Mouse (Mus musculus): Measurements from ENCODE around the gene Whrn. TPM values are rescaled to one million over a fixed set of nuclear protein-coding genes. Genes with fewer than 3 reads are reported as not detected.

Whrn gene
- total RNA-seq, 4 experiments from 2014 or later: 2.5 to 4.4 (median 4.0) TPM

DNA sequence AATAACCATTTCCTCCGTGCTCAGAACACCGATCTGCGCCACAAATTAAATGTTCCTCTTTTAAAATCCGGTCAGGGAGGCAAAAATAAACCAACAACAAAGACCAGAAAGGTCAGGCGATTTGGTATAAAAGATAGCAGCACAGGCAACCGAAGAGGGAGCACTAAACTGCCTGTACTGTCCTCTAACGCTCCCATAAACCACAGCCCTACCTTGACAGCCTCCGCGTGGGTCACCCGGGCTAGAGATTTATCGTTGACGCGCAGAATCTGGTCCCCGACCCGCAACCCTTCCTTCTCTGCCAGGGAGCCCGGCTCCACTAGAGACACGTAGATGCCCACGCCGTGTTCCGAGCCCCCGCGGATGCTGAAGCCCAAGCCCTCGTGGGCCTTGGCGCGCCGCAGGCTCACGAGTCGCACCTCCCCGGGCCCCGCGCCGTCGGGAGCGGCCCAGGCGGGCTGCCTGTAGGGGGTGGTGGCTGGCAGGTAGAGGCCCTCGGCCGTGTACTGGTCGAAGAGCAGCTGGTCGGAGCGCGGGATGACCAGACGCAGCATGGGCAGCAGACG, 1.3 kb downstream of the Whrn start:
- peak in 1 of 2 experiments; percentile 4 for DNase-seq (ENCODE audit: low spot score in 2 of 2)

DNA sequence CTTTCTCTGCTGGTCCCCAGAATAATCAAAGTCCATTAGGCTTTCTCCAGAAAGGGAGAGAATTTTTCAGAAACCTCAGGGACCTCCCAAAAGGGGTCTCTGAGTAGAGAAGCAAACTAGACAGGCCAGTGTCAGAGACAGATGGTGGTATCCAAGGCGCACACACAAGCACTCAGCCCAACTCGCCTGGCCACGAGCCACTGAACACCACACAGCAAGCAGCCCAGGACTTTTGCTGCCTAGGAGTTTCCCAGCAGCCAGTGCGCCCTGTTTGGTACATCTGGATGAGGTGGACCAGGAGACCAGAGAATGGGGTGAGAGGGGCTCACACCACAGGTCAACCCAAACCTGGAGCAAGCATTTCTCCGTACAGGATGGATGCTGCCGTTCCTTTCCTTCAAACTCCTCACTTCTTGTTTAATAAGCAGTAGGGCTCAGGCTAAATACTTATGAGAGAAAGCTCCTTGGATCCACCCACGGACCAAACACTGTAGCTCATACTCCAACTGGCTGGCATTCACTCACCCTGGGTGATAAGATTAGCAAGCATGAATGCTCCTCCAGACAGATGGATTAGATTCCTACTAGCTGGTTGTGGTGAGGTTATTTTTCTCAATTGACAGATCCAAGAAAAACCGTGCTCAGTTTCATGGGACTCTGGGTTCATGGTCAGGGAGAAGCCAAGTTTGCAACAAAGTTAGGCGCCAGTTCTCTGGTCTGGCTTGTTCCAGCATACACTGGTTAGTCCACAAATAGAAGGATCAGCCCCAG, 2.3 kb downstream of the Whrn start:
- DNase-seq (ENCODE audit: low spot score in 2 of 2): no peak

DNA sequence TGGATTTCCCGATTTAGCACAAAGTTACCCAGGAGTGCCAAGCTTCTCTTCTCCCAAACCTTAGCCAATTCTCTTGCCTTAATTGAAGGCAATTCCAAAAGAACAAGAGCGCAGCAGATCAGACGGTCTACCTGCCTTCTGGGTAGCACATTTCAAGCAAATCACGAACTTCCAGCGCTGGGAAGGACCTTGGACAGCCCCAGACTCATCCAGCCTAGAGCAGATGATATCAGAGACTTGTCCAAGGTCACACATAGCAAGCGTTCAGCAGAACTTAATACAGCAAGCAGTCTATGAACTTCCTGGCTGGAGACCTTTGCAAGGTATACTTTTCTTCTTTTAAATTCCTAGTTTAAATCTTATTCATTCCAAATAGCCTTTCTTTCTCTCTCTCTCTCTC, 4.3 kb downstream of the Whrn start:
- DNase-seq (ENCODE audit: low spot score in 2 of 2): no peak

DNA sequence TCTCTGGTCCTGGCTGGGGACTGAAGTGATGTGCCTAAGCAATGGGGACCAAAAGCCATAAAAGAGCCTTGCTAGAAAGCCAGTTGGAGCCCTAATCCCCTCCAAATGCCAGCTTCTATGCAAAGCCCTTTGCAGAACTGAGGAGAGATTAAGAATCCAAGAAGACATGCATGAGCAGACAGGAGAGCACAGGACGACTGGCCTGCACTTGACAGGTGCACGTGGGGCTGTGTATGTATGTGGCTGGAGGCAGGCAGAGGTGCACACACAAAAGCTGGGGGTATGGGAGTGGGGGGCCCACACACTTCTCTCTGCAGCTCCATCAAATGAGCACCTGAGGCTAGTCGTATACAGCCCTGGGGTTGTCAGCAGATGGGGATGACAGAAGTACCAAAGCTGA, 5.6 kb downstream of the Whrn start:
- no peak for DNase-seq (ENCODE audit: low spot score in 2 of 2)

DNA sequence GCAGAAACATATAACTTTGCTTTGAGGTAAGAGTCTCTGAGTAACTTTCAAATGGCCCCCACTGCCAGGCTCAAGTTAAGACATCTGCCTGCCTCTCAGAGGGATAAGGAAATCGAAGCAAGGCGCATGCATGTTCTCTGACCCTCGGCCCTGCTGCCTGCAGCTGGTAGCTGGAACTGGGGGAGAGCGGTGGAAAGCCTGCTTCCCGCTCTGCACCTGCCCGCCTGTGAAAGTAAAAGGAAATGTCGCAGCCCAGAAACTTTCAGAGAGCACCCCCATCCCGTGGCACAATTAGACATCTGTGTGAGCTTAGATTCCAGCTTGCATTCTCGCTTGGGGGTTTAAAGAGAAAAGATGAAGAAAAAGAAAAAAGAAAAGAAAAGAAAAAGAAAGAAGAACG, 6.1 kb downstream of the Whrn start:
- no peak for DNase-seq (ENCODE audit: low spot score in 2 of 2)

GRCm38 (mm10) chr4:63487916-63488315, 7.9 kb downstream of the Whrn start:
- DNase-seq (ENCODE audit: low spot score in 2 of 2): no peak

GRCm38 (mm10) chr4:63487256-63487655, 8.5 kb downstream of the Whrn start:
- DNase-seq (ENCODE audit: low spot score in 2 of 2): no peak

- no peak for DNase-seq (ENCODE audit: low spot score in 2 of 2)
Measured at GRCm38 (mm10) chr4:63486523-63486922, 9.3 kb downstream of the Whrn start.

DNA sequence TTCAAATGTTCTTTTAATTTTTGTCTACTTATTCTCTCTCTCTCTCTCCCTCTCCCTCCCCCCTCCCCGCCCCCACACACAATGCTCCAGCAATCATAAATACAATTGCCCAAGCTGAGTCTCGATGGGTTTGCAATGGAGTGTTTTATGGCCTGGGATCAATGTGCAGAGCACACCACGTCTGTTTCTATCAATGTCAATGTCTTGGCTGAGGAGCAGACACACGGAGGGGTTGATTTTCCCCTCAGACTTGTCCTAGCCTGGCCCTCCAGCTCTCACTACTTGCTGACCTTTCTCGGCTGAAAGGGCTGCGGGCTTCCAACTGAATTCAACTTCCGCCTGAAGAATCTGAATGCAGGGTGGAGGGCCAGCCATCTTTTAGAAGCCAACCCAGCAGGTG, 12.1 kb downstream of the Whrn start:
- DNase-seq (ENCODE audit: low spot score in 2 of 2): no peak

- no peak for DNase-seq (ENCODE audit: low spot score in 2 of 2)
Measured at GRCm38 (mm10) chr4:63480845-63481167, 15.0 kb downstream of the Whrn start.

DNA sequence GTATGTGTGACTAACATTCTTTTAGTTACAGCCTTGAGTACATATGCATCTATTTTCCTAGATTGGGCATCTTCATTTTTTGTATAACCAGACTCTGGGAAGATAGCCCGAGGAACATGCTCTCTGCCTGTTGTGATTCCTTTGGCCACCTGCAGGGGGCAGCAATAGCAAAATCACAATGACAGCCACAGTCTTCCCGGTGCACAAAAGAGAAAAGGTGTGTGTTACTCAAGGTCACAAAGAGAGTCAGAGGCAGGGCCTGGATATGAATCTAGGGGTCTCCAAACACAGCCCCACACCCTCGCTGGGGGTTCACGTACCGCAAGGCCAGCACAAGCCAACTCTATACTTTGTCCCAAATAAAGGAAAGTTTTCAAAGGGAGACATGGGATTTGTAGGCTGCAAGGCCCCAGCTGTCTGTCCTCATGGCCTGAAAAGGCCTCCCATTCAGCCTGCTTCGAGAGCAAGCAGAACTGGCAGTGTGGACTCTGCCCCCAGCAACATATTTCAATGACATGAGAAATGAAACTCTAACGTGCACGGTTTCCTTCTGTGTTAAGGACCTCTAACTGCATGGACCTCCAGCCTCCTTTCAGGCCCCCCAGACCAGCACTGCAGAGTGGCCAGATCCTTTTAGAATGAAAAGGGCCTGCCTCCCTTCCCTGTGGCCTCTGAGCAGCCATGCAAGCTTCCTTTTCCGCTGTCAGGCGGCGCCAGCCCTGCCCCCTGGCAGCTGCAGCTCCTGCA, 15.5 kb downstream of the Whrn start:
- peak in 1 of 2 experiments; percentile 9 for DNase-seq (ENCODE audit: low spot score in 2 of 2)

DNA sequence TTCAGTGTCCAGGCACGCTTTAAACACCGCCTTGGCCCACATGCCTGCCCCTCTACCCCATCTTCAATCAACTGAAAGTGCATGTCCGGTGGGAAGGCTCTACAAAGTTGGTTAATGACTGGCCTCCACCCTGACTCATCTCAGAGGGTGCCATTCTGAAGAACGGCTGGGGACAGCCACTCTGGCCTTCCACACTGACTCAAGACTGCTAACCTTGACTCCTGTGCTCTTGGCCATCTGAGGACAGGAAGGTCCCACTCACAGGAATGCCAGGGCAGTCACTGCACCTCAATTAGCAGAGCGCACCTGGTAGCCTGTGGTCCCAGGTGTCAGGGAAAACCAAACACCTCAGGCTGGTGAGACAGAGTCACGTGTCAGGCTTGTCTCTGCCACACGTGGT, 17.8 kb downstream of the Whrn start:
- no peak for DNase-seq (ENCODE audit: low spot score in 2 of 2)

- no peak for DNase-seq (ENCODE audit: low spot score in 2 of 2)
Measured at GRCm38 (mm10) chr4:63476891-63477290, 18.9 kb downstream of the Whrn start.

- no peak for DNase-seq (ENCODE audit: low spot score in 2 of 2)
Measured at GRCm38 (mm10) chr4:63475208-63475607, 20.6 kb downstream of the Whrn start.

GRCm38 (mm10) chr4:63474439-63474838, 21.4 kb downstream of the Whrn start:
- no peak for DNase-seq (ENCODE audit: low spot score in 2 of 2)

DNA sequence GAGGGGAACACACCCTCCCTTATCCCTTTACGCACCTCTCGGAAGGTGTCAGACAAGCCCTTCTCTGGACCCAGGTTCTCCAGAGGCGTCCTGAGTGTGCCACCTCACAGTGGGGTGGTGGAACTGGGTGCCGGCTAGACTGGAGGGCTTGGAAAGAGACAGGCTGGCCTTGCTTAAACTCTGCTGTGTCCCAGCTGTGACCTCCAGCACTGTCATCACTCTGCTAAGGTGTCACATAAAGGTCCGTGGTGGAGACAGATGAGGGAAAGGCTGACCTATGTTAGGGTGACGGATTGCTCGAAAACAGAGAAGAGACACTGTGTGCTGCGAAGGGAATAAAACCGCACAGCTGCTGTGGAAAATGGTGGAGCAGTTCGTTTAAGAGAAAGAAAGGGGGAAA, 28.5 kb downstream of the Whrn start:
- no peak for DNase-seq (ENCODE audit: low spot score in 2 of 2)

DNA sequence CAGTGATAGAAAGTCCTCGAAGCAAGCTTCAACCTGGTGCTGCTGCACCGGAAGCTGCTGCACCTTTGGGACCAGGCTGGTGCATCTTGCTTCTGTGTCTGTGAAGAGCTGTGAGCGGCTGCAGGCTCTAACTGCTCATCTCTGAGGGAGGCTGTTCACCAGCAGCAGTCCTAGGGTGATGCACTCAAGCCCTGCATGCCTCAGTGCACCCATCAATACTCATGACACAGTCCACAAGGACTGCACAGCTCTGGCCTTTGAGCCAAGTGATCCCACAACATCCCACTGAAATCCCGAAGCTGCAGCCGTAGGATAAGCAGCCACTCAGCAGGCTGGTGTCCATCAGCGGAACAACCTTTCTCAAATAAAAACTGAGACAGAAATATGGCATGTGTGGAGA, 29.6 kb downstream of the Whrn start:
- no peak for DNase-seq (ENCODE audit: low spot score in 2 of 2)

GRCm38 (mm10) chr4:63460876-63461525, 34.8 kb downstream of the Whrn start:
- DNase-seq (ENCODE audit: low spot score in 2 of 2): no peak

- no peak for DNase-seq (ENCODE audit: low spot score in 2 of 2)
Measured at GRCm38 (mm10) chr4:63459141-63459789, 36.5 kb downstream of the Whrn start.

DNA sequence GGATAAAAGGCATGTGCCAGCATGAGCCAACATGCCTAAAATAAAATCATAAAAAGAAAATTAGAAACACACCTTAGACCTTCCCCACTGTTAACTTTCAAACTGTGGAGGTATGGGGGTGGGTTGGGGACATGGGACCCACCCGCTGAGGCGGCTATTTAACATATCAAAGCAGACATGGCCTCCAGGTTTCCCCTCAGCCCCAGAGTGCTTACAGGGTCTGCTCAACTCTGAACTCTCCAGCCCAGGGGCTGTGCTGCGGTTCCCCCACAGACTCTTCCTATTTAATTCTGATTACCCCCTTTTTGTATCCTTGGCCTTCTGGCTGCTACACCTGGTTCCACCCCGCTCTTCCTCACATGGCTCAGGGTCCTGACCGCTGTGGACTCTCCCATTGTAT, 39.2 kb downstream of the Whrn start:
- DNase-seq (ENCODE audit: low spot score in 2 of 2): no peak

- no peak for DNase-seq (ENCODE audit: low spot score in 2 of 2)
Measured at GRCm38 (mm10) chr4:63453939-63454513, 41.8 kb downstream of the Whrn start.

All from gastrocnemius, adult 8-10 months (tissue).